ENCODE assay signal across 24 mouse cellular contexts in genomic region chr15:51391352-51391751, GRCm38 (mm10).
DNase-seq lines count a peak whose midpoint lies in the region; ATAC-seq and TF ChIP-seq lines count a peak whose summit lies in the region.
"Had no signal": no experiment of that assay in that cellular context is flagged by ENCODE, and none has a peak within 500 bp of the region (broad histone marks: within the 10 kb centered on the region; RNA-seq: fewer than 3 reads in every experiment).

No protein-coding gene starts in this region.

- TF ChIP-seq POLR2A in MEL (IDR thresholded peaks at IDR 0.05; ENCODE audit: control insufficient read depth in 1 of 2, insufficient read depth in 1 of 2, low read depth in 1 of 2, low read length in 2 of 2, poor library complexity in 1 of 2), result no peak

- no peaks in the 10 kb centered on the region for H3K36me3 ChIP-seq in MEL (ENCODE audit: control insufficient read depth in 1 of 2, insufficient read depth in 2 of 2, low read length in 2 of 2)
- H3K36me3 ChIP-seq in kidney, embryonic 15.5 days, result no peaks in the 10 kb centered on the region
- H3K36me3 ChIP-seq: embryonic facial prominence, embryonic 10.5 days; embryonic facial prominence, embryonic 12.5 days; forebrain, embryonic 15.5 days; G1E had no signal

- ATAC-seq in frontal cortex, adult (ENCODE audit: low TSS enrichment), result peak; percentile 79
- ATAC-seq in kidney, embryonic 15.5 days (replicated peaks; ENCODE audit: low FRiP score), result no peak
- ATAC-seq: CD4-positive, CD25-positive, alpha-beta regulatory T cell, adult 4 months; forebrain, embryonic 13.5 days; forebrain, embryonic 15.5 days had no signal

- intact Hi-C loops in left cerebral cortex, postnatal 36 days (cut with DNase I), result loop anchor here (5.0 kb wide), 1 partner anchor 201 kb away; no protein-coding TSS in a partner anchor

- H3K4me2 ChIP-seq in kidney, embryonic 15.5 days, result no peak overlapping the region
- H3K4me2 ChIP-seq: embryonic facial prominence, embryonic 12.5 days; forebrain, embryonic 13.5 days; forebrain, embryonic 15.5 days had no signal

- 81% methylated on average over 2 of the region's 2 CpGs for WGBS in kidney, embryonic 15.5 days

- H3K4me3 ChIP-seq in MEL (ENCODE audit: control insufficient read depth in 1 of 2, insufficient read depth in 1 of 2, low read depth in 2 of 2, low read length in 2 of 2), result no peak overlapping the region
- no peak overlapping the region for H3K4me3 ChIP-seq in kidney, embryonic 15.5 days (replicated peaks)
- H3K4me3 ChIP-seq: embryonic facial prominence, embryonic 10.5 days; embryonic facial prominence, embryonic 12.5 days; forebrain, embryonic 13.5 days; forebrain, embryonic 15.5 days had no signal

- H3K9ac ChIP-seq in MEL (ENCODE audit: control insufficient read depth, low read depth, low read length, poor library complexity, severe bottlenecking), result no peak overlapping the region
- no peak overlapping the region for H3K9ac ChIP-seq in kidney, embryonic 15.5 days
- H3K9ac ChIP-seq: embryonic facial prominence, embryonic 12.5 days; forebrain, embryonic 13.5 days; forebrain, embryonic 15.5 days had no signal

- TF ChIP-seq RAD21 in MEL (IDR thresholded peaks at IDR 0.05; ENCODE audit: low read depth, low read length), result no peak

- TF ChIP-seq CTCF in MEL (IDR thresholded peaks at IDR 0.05 in 2 of 3, conservative IDR thresholded peaks at IDR 0.05 in 1 of 3; ENCODE audit: control insufficient read depth in 1 of 3, insufficient read depth in 1 of 3, low read depth in 2 of 3, low read length in 3 of 3, poor library complexity in 1 of 3, severe bottlenecking in 1 of 3), result no peak

- no peak for TF ChIP-seq EP300 in MEL (IDR thresholded peaks at IDR 0.05; ENCODE audit: low read depth in 1 of 2, low read length in 2 of 2)

- no peak for DNase-seq in frontal cortex, postnatal 36 days (ENCODE audit: low spot score in 2 of 2)
- DNase-seq in left cerebral cortex, adult 11 months (ENCODE audit: low spot score), result peak; percentile 18
- no peak for DNase-seq in left cerebral cortex, postnatal 36 days (ENCODE audit: low spot score in 2 of 2)
- DNase-seq in right cerebral cortex, adult 18-20 months, result peak; percentile 27
- no peak for DNase-seq in right cerebral cortex, postnatal 4 days
- DNase-seq in MEL (ENCODE audit: low read depth, low spot score), result peak; percentile 4
- DNase-seq: adrenal gland, adult 2 months; adrenal gland, postnatal 10 days; adrenal gland, postnatal 25 days; B cell, adult 2 months; cerebellum, adult 11-12 months; cerebellum, adult 2 months; cerebellum, adult 9-10 months; cerebellum, postnatal 10 days; cerebellum, postnatal 25 days had no signal

- no peaks in the 10 kb centered on the region for H3K79me2 ChIP-seq in MEL (ENCODE audit: control insufficient read depth, insufficient read depth, low read length, poor library complexity)

- H3K27me3 ChIP-seq in MEL (ENCODE audit: control insufficient read depth in 1 of 2, insufficient read depth in 2 of 2, low read length in 2 of 2), result no peaks in the 10 kb centered on the region
- no peaks in the 10 kb centered on the region for H3K27me3 ChIP-seq in kidney, embryonic 15.5 days
- H3K27me3 ChIP-seq: CH12.LX; embryonic facial prominence, embryonic 12.5 days; forebrain, embryonic 13.5 days had no signal

- no peaks in the 10 kb centered on the region for H3K9me3 ChIP-seq in MEL (replicated peaks; ENCODE audit: insufficient read depth, low read length)
- no peaks in the 10 kb centered on the region for H3K9me3 ChIP-seq in kidney, embryonic 15.5 days (replicated peaks)
- H3K9me3 ChIP-seq: embryonic facial prominence, embryonic 10.5 days; embryonic facial prominence, embryonic 12.5 days; forebrain, embryonic 13.5 days; forebrain, embryonic 15.5 days; G1E had no signal

- no peaks in the 10 kb centered on the region for H3K4me1 ChIP-seq in MEL (ENCODE audit: control insufficient read depth in 1 of 2, insufficient read depth in 2 of 2, low read length in 2 of 2)
- H3K4me1 ChIP-seq in kidney, embryonic 15.5 days, result no peaks in the 10 kb centered on the region
- H3K4me1 ChIP-seq: embryonic facial prominence, embryonic 12.5 days; forebrain, embryonic 13.5 days had no signal

- H3K27ac ChIP-seq in MEL (ENCODE audit: control insufficient read depth, low read depth, low read length), result no peak overlapping the region
- H3K27ac ChIP-seq in kidney, embryonic 15.5 days, result no peak overlapping the region
- H3K27ac ChIP-seq: embryonic facial prominence, embryonic 10.5 days; embryonic facial prominence, embryonic 12.5 days; forebrain, embryonic 13.5 days; forebrain, embryonic 15.5 days had no signal

TF ChIP-seq in MEL, 35 proteins besides CTCF, POLR2A, EP300 and RAD21:
- no peak for TF ChIP-seq ZC3H11A (IDR thresholded peaks at IDR 0.05; ENCODE audit: low read depth, low read length)
- no peak for TF ChIP-seq MYC (IDR thresholded peaks at IDR 0.05; ENCODE audit: low read depth, low read length)
- TF ChIP-seq BHLHE40 (IDR thresholded peaks at IDR 0.05; ENCODE audit: borderline replicate concordance, low read depth, low read length), result no peak
- no peak for TF ChIP-seq TAL1 (IDR thresholded peaks at IDR 0.05; ENCODE audit: low read length)
- TF ChIP-seq E2F4 (IDR thresholded peaks at IDR 0.05; ENCODE audit: borderline replicate concordance, low read depth, low read length), result no peak
- TF ChIP-seq USF2 (IDR thresholded peaks at IDR 0.05; ENCODE audit: borderline replicate concordance in 1 of 2, insufficient read depth in 1 of 2, low read depth in 1 of 2, low read length in 2 of 2), result no peak
- TF ChIP-seq SIN3A (IDR thresholded peaks at IDR 0.05; ENCODE audit: low read length), result no peak
- no peak for TF ChIP-seq NELFE (IDR thresholded peaks at IDR 0.05; ENCODE audit: low read depth, low read length)
- no peak for TF ChIP-seq JUND (IDR thresholded peaks at IDR 0.05; ENCODE audit: low read depth, low read length)
- TF ChIP-seq UBTF (IDR thresholded peaks at IDR 0.05; ENCODE audit: borderline replicate concordance, insufficient read depth, low read depth, low read length), result no peak
- TF ChIP-seq MYB (IDR thresholded peaks at IDR 0.05; ENCODE audit: low read depth, low read length), result no peak
- no peak for TF ChIP-seq ZNF384 (IDR thresholded peaks at IDR 0.05; ENCODE audit: low read depth, low read length)
- no peak for TF ChIP-seq ZKSCAN1 (IDR thresholded peaks at IDR 0.05; ENCODE audit: low read depth, low read length)
- no peak for TF ChIP-seq USF1 (IDR thresholded peaks at IDR 0.05; ENCODE audit: low read depth, low read length)
- no peak for TF ChIP-seq MXI1 (IDR thresholded peaks at IDR 0.05; ENCODE audit: low read depth, low read length)
- no peak for TF ChIP-seq POLR2AphosphoS2 (IDR thresholded peaks at IDR 0.05; ENCODE audit: low read length)
- no peak for TF ChIP-seq POLR2AphosphoS5 (IDR thresholded peaks at IDR 0.05; ENCODE audit: borderline replicate concordance, low read depth, low read length)
- no peak for TF ChIP-seq GABPA (IDR thresholded peaks at IDR 0.05; ENCODE audit: low read depth, low read length)
- TF ChIP-seq MAFK (IDR thresholded peaks at IDR 0.05; ENCODE audit: borderline replicate concordance, low read depth, low read length), result no peak

Comparison
In these comparisons a context has a peak if more than half of its experiments do, and no peak if none do; other contexts are left out.
1. DNase-seq: peak in left cerebral cortex, adult 11 months (single experiment), right cerebral cortex, adult 18-20 months (single experiment) and MEL (single experiment); none in frontal cortex, postnatal 36 days (0 of 2), left cerebral cortex, postnatal 36 days (0 of 2) and right cerebral cortex, postnatal 4 days (single experiment).